ENCODE assay signal across 8 mouse cellular contexts in the genomic region with DNA sequence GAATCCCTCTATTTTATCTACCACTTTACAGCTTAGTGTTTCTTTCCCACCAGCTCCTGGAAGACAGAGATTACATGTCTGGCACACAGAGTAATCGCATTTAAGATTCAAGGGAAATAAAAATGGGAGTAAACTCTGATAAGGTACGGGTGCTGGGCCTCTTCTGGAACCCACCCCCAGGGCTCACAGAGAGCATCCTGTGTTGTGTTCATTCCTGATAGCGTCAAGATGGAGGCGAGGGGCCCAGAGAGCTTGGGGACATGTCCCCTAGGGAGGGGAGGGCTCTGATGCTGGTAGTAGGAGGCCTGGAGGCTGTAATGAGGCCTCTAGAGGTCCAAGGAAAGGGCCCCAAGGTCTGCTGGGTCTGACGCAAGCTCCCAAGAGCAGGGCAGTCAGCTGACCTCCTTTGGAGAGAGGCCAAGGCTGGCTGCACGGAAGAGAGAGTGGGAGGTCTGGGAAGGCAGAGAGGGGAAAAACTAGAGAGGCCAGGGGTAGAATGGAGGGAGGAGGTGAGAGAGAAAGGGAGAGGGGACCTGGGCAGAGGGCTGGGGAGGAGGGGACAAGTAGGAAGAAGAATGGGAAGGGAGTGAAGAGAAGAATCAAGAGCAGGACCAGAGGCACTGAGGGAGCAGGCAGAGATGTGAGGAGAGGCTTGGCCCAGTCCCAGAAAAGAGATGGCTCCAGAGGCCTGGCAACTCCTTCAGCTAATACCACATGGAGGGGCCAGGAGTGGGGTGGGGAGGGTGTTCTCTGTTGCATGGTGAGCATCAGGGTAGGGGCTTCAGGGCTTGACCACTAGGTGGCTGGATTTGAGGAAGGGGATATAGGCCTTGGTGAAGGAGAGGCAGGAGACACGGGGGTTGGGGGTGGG.
DNase-seq lines count a peak whose midpoint lies in the region; ATAC-seq lines count a peak whose summit lies in the region.

No protein-coding gene starts in this region.

- peaks cover 9% of the 10 kb centered on the region for H3K4me1 ChIP-seq in midbrain, embryonic 10.5 days
- H3K4me1 ChIP-seq in midbrain, embryonic 11.5 days (ENCODE audit: control insufficient read depth, insufficient read depth, low read length): no peaks in the 10 kb centered on the region
- H3K4me1 ChIP-seq in embryonic facial prominence, embryonic 14.5 days (ENCODE audit: control insufficient read depth, insufficient read depth, low read length): peaks cover 11% of the 10 kb centered on the region; the same call in 1 of the 2 replicates
- H3K4me1 ChIP-seq in limb, embryonic 10.5 days: peaks cover 3% of the 10 kb centered on the region

- no peaks in the 10 kb centered on the region for H3K9me3 ChIP-seq in midbrain, embryonic 10.5 days (replicated peaks)
- no peaks in the 10 kb centered on the region for H3K9me3 ChIP-seq in midbrain, embryonic 11.5 days (ENCODE audit: control insufficient read depth, low read length)
- H3K9me3 ChIP-seq in embryonic facial prominence, embryonic 14.5 days (ENCODE audit: control insufficient read depth, low read length): no peaks in the 10 kb centered on the region
- H3K9me3 ChIP-seq in limb, embryonic 10.5 days (replicated peaks): no peaks in the 10 kb centered on the region

- DNase-seq in midbrain, embryonic 10.5 days (ENCODE audit: low spot score): no peak
- no peak for DNase-seq in midbrain, embryonic 11.5 days (ENCODE audit: low spot score, missing footprints)
- peak; percentile 78 for DNase-seq in embryonic facial prominence, embryonic 14.5 days (ENCODE audit: low spot score)
- DNase-seq in heart, postnatal 14 days: peak; percentile 63 to 78
- DNase-seq in limb, embryonic 10.5 days (ENCODE audit: low spot score): no peak
- DNase-seq in thymus, postnatal 0 days (ENCODE audit: low spot score): no peak
- DNase-seq in embryo, embryonic 10.5 days (ENCODE audit: low spot score): no peak

- 69% methylated on average over 7 of the region's 7 CpGs for WGBS in midbrain, embryonic 10.5 days
- 62% methylated on average over 7 of the region's 7 CpGs for WGBS in midbrain, embryonic 11.5 days
- 50% methylated on average over 7 of the region's 7 CpGs for WGBS in embryonic facial prominence, embryonic 14.5 days
- WGBS in limb, embryonic 10.5 days: 67% methylated on average over 7 of the region's 7 CpGs

- H3K36me3 ChIP-seq in midbrain, embryonic 10.5 days: no peaks in the 10 kb centered on the region
- no peaks in the 10 kb centered on the region for H3K36me3 ChIP-seq in midbrain, embryonic 11.5 days (ENCODE audit: control insufficient read depth, insufficient read depth, low read length)
- H3K36me3 ChIP-seq in embryonic facial prominence, embryonic 14.5 days (ENCODE audit: control insufficient read depth, insufficient read depth, low read length): no peaks in the 10 kb centered on the region
- no peaks in the 10 kb centered on the region for H3K36me3 ChIP-seq in limb, embryonic 10.5 days

- no peak overlapping the region for H3K4me3 ChIP-seq in midbrain, embryonic 10.5 days
- H3K4me3 ChIP-seq in midbrain, embryonic 11.5 days (ENCODE audit: low read depth, low read length): no peak overlapping the region
- no peak overlapping the region for H3K4me3 ChIP-seq in embryonic facial prominence, embryonic 14.5 days (ENCODE audit: low read depth, low read length)
- H3K4me3 ChIP-seq in limb, embryonic 10.5 days: no peak overlapping the region

- H3K4me2 ChIP-seq in midbrain, embryonic 11.5 days: no peak overlapping the region
- no peak overlapping the region for H3K4me2 ChIP-seq in embryonic facial prominence, embryonic 14.5 days (ENCODE audit: low read depth, low read length)

- ATAC-seq in midbrain, embryonic 11.5 days (ENCODE audit: low FRiP score): no peak
- peak; percentile 67 for ATAC-seq in embryonic facial prominence, embryonic 14.5 days (ENCODE audit: low read depth)
- peak; percentile 73 for ATAC-seq in megakaryocyte progenitor cell, adult 5-6 weeks (replicated peaks; ENCODE audit: poor library complexity)

- no peak overlapping the region for H3K9ac ChIP-seq in midbrain, embryonic 11.5 days (ENCODE audit: low read length)
- no peak overlapping the region for H3K9ac ChIP-seq in embryonic facial prominence, embryonic 14.5 days (ENCODE audit: low read depth, low read length)

- intact Hi-C loops in heart, postnatal 14 days (cut with DNase I): loop anchor here (5.0 to 10.0 kb wide), 3 partner anchors 238 to 603 kb away; no protein-coding TSS in a partner anchor

- H3K27me3 ChIP-seq in midbrain, embryonic 10.5 days (ENCODE audit: low read depth, poor library complexity, severe bottlenecking): no peaks in the 10 kb centered on the region
- H3K27me3 ChIP-seq in midbrain, embryonic 11.5 days (ENCODE audit: control insufficient read depth, insufficient read depth, low read length): no peaks in the 10 kb centered on the region
- no peaks in the 10 kb centered on the region for H3K27me3 ChIP-seq in embryonic facial prominence, embryonic 14.5 days (replicated peaks; ENCODE audit: control insufficient read depth, insufficient read depth, low read length)
- H3K27me3 ChIP-seq in limb, embryonic 10.5 days (ENCODE audit: low read depth, poor library complexity, severe bottlenecking): no peaks in the 10 kb centered on the region

- H3K27ac ChIP-seq in midbrain, embryonic 10.5 days (replicated peaks): peak overlapping the region; percentile 24; the same call in 1 of the 2 replicates
- no peak overlapping the region for H3K27ac ChIP-seq in midbrain, embryonic 11.5 days (ENCODE audit: low read depth, low read length)
- H3K27ac ChIP-seq in embryonic facial prominence, embryonic 14.5 days (replicated peaks; ENCODE audit: low read depth, low read length): no peak overlapping the region; the same call in 1 of the 2 replicates
- H3K27ac ChIP-seq in limb, embryonic 10.5 days: peak overlapping the region; percentile 56

Comparison
In these comparisons a context has a peak if more than half of its experiments do, and no peak if none do; other contexts are left out.
1. H3K27ac ChIP-seq: peak in midbrain, embryonic 10.5 days (single experiment) and limb, embryonic 10.5 days (single experiment); none in midbrain, embryonic 11.5 days (single experiment) and embryonic facial prominence, embryonic 14.5 days (single experiment).
2. DNase-seq: peak in embryonic facial prominence, embryonic 14.5 days (single experiment) and heart, postnatal 14 days (2 of 2); none in midbrain, embryonic 10.5 days (single experiment), midbrain, embryonic 11.5 days (single experiment), limb, embryonic 10.5 days (single experiment), thymus, postnatal 0 days (single experiment) and embryo, embryonic 10.5 days (single experiment).